Mouse (Mus musculus): ENCODE data around the gene Megf11.
A peak's percentile ranks its signal among the peaks of the same experiment; 100 is the strongest.

Megf11 gene

GRCm38 (mm10) chr9:64393914-64394596 is 8.6 kb downstream of the Megf11 start:
- DNase-seq (ENCODE audit: low read depth, low spot score): peak; percentile 53

- DNase-seq (ENCODE audit: low read depth, low spot score): no peak
Observed at GRCm38 (mm10) chr9:64395238-64395920, 10.0 kb downstream of the Megf11 start.

GRCm38 (mm10) chr9:64397108-64397507 is 11.7 kb downstream of the Megf11 start:
- DNase-seq (ENCODE audit: low read depth, low spot score): peak; percentile 9

GRCm38 (mm10) chr9:64399121-64399520 is 13.7 kb downstream of the Megf11 start:
- DNase-seq (ENCODE audit: low read depth, low spot score): no peak

- no peak for DNase-seq (ENCODE audit: low read depth, low spot score)
Observed at GRCm38 (mm10) chr9:64402141-64402540, 16.7 kb downstream of the Megf11 start.

- DNase-seq (ENCODE audit: low read depth, low spot score): no peak
Observed at GRCm38 (mm10) chr9:64406841-64407240, 21.4 kb downstream of the Megf11 start.

- no peak for DNase-seq (ENCODE audit: low read depth, low spot score)
Observed at GRCm38 (mm10) chr9:64407390-64407970, 22.1 kb downstream of the Megf11 start.

GRCm38 (mm10) chr9:64408821-64409220 is 23.4 kb downstream of the Megf11 start:
- DNase-seq (ENCODE audit: low read depth, low spot score): no peak

GRCm38 (mm10) chr9:64420471-64420870 is 35.0 kb downstream of the Megf11 start:
- no peak for DNase-seq (ENCODE audit: low read depth, low spot score)

- no peak for DNase-seq (ENCODE audit: low read depth, low spot score)
Observed at GRCm38 (mm10) chr9:64421986-64422616, 36.7 kb downstream of the Megf11 start.

GRCm38 (mm10) chr9:64423912-64424311 is 38.5 kb downstream of the Megf11 start:
- DNase-seq (ENCODE audit: low read depth, low spot score): no peak

GRCm38 (mm10) chr9:64436121-64436520 is 50.7 kb downstream of the Megf11 start:
- no peak for DNase-seq (ENCODE audit: low read depth, low spot score)

GRCm38 (mm10) chr9:64440101-64440500 is 54.7 kb downstream of the Megf11 start:
- no peak for DNase-seq (ENCODE audit: low read depth, low spot score)

GRCm38 (mm10) chr9:64445981-64446380 is 60.6 kb downstream of the Megf11 start:
- DNase-seq (ENCODE audit: low read depth, low spot score): no peak

- DNase-seq (ENCODE audit: low read depth, low spot score): no peak
Observed at GRCm38 (mm10) chr9:64447070-64447469, 61.6 kb downstream of the Megf11 start.

- no peak for DNase-seq (ENCODE audit: low read depth, low spot score)
Observed at GRCm38 (mm10) chr9:64447522-64447921, 62.1 kb downstream of the Megf11 start.

- no peak for DNase-seq (ENCODE audit: low read depth, low spot score)
Observed at GRCm38 (mm10) chr9:64452769-64453168, 67.3 kb downstream of the Megf11 start.

- no peak for DNase-seq (ENCODE audit: low read depth, low spot score)
Observed at GRCm38 (mm10) chr9:64454196-64454595, 68.8 kb downstream of the Megf11 start.

- no peak for DNase-seq (ENCODE audit: low read depth, low spot score)
Observed at GRCm38 (mm10) chr9:64455910-64456309, 70.5 kb downstream of the Megf11 start.

GRCm38 (mm10) chr9:64457596-64457995 is 72.2 kb downstream of the Megf11 start:
- no peak for DNase-seq (ENCODE audit: low read depth, low spot score)

- no peak for DNase-seq (ENCODE audit: low read depth, low spot score)
Observed at GRCm38 (mm10) chr9:64461568-64462308, 76.3 kb downstream of the Megf11 start.

GRCm38 (mm10) chr9:64462870-64463269 is 77.4 kb downstream of the Megf11 start:
- DNase-seq (ENCODE audit: low read depth, low spot score): no peak
